Mouse (Mus musculus) CH12.LX (cell line): ENCODE measurements at regions not wholly inside any gene's neighbourhood (a gene's known extent, or its start where the extent isn't known, plus 50 kb on each side); places are given as distances from the start of the nearest gene placed in this dataset.

Experiments used
- CHD2 ChIP-seq: IDR thresholded peaks from 2 replicates; pipeline ENCODE4 v1.6.1; 2011; ENCODE audit warnings: low read length, improper control_type of control experiment
- CTCF ChIP-seq, 2 experiments: IDR thresholded peaks in 1 of 2; conservative IDR thresholded peaks in 1 of 2; 2 replicates each; pipeline ENCODE4 v1.5.1; 2011 to 2012; ENCODE audit warnings: low read depth in 2 of 2, low read length in 2 of 2, improper control_type of control experiment in 1 of 2, inconsistent platforms in 1 of 2, mild to moderate bottlenecking in 1 of 2, moderate library complexity in 1 of 2
- EP300 ChIP-seq: IDR thresholded peaks from 2 replicates; pipeline ENCODE4 v1.6.1; 2011; ENCODE audit warnings: low read length, improper control_type of control experiment
- ETS1 ChIP-seq: conservative IDR thresholded peaks from 2 replicates; pipeline ENCODE4 v1.6.1; 2012; ENCODE audit warnings: low read depth, mild to moderate bottlenecking, inconsistent platforms, low read length, improper control_type of control experiment, moderate library complexity
- MXI1 ChIP-seq: IDR thresholded peaks from 2 replicates; pipeline ENCODE4 v1.6.1; 2011; ENCODE audit warnings: mild to moderate bottlenecking, low read depth, low read length, improper control_type of control experiment
- POLR2A ChIP-seq: IDR thresholded peaks from 2 replicates; pipeline ENCODE4 v1.6.1; 2011; ENCODE audit warnings: low read depth, mild to moderate bottlenecking, improper control_type of control experiment, low read length
- SMC3 ChIP-seq: IDR thresholded peaks from 2 replicates; pipeline ENCODE4 v1.6.1; 2011; ENCODE audit warnings: low read depth, low read length, improper control_type of control experiment
- ZNF384 ChIP-seq: IDR thresholded peaks from 2 replicates; pipeline ENCODE4 v1.6.1; 2012; ENCODE audit warnings: low read depth, low read length, improper control_type of control experiment, inconsistent platforms

DNA sequence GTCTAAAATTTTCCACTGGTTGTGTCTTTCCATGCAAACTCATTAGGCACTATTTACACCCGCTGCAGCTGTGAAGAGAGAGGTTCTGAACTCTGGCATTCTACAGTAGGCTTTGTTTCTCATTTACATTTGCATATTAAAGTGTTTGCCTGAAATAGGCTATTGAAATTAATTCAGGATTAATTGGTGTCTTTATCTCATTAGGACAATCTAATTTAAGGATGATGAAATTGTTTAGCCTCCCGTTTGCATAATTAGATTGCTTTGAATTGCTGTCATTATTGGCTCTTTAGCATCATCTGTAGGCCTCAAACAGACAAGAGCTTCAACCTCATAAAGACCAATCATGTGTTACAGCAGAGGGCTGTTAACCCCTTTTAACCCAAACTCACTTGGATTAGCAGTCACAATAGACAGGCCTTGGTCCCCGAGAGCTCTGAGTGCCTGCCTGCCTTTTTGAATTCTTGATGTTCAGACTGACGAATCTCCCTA lies 476.7 kb upstream of the Pbx1 start:
- no peak for TF ChIP-seq SMC3
- TF ChIP-seq ZNF384: no peak
- TF ChIP-seq CHD2: no peak
- TF ChIP-seq CTCF (conservative IDR thresholded peaks at IDR 0.05 in 1 of 2, IDR thresholded peaks at IDR 0.05 in 1 of 2; ENCODE audit: low read depth in 2 of 2, low read length in 2 of 2): no peak
- TF ChIP-seq POLR2A: no peak
- TF ChIP-seq ETS1: no peak
- TF ChIP-seq EP300: no peak
- TF ChIP-seq MXI1: no peak
